Comparison of ENCODE assay signal across 7 mouse cellular contexts in the genomic region with DNA sequence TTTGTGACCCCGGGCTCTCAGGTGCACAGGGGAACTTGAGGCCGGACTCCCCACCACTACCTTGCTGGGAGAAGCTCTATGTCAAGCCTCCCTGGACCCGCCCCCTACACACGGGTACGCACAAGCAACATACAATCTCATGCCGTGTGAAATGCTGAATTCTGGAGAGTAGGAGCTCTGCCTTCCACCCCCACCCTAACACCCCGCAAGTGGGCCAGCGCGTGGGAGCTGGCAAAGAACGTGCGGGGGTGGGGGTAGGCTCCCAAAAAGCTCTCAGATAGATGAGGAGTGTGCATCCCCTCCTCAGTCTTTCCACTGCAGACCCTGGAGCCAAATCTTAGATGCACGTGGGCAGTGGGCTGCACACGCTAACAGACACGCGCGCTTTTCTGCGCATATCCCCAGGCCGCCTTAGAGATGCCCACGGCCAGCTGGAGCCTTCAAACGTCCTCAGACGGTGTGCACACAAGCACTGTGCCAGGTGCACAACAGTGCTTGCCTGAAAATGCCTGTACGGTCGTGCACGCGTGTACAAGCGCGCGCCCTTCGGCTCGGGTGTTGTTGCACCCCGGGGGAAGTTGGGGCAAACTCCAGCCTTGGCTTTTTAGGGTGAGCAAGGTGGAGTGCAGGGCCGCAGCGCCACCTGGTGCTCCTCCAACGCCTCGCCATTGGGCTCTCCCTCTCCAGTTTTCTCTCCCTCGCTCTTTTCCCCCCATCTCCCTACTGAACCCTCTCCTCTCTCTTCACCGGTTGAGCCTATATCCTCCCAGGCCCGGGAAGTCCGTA. TPM values are rescaled to one million over a fixed set of nuclear protein-coding genes. Genes with fewer than 3 reads are reported as not detected.
DNase-seq lines count a peak whose midpoint lies in the region; ATAC-seq and TF ChIP-seq lines count a peak whose summit lies in the region.

No protein-coding gene starts in this region.

- ATAC-seq in limb, embryonic 12.5 days (ENCODE audit: insufficient number of reproducible peaks, insufficient read depth, low FRiP score, low TSS enrichment, low read depth) = peak; percentile 38; the same call in 1 of the 2 replicates
- peak; percentile 78 for ATAC-seq in midbrain, embryonic 15.5 days (replicated peaks)

- H3K27ac ChIP-seq in kidney, adult 2 months (ENCODE audit: insufficient read depth, low read depth, low read length) = no peak overlapping the region
- H3K27ac ChIP-seq in limb, embryonic 12.5 days = no peak overlapping the region
- peak overlapping the region; percentile 65 for H3K27ac ChIP-seq in midbrain, embryonic 15.5 days

- H3K4me1 ChIP-seq in kidney, adult 2 months (ENCODE audit: control insufficient read depth, insufficient read depth, low read length) = no peaks in the 10 kb centered on the region
- peaks cover 35% of the 10 kb centered on the region for H3K4me1 ChIP-seq in limb, embryonic 12.5 days (replicated peaks)
- H3K4me1 ChIP-seq in midbrain, embryonic 15.5 days = peaks cover 26% of the 10 kb centered on the region

- 2% methylated on average over 39 of the region's 39 CpGs for WGBS in kidney, adult 2 months
- WGBS in limb, embryonic 12.5 days = 2% methylated on average over 39 of the region's 39 CpGs
- 1% methylated on average over 39 of the region's 39 CpGs for WGBS in midbrain, embryonic 15.5 days

- peak overlapping the region; percentile 68 for H3K4me2 ChIP-seq in limb, embryonic 12.5 days
- peak overlapping the region; percentile 97 for H3K4me2 ChIP-seq in midbrain, embryonic 15.5 days

- no peaks in the 10 kb centered on the region for H3K9me3 ChIP-seq in limb, embryonic 12.5 days
- no peaks in the 10 kb centered on the region for H3K9me3 ChIP-seq in midbrain, embryonic 15.5 days

- H3K4me3 ChIP-seq in kidney, adult 2 months (ENCODE audit: insufficient read depth, low read depth, low read length) = no peak overlapping the region
- H3K4me3 ChIP-seq in limb, embryonic 12.5 days (replicated peaks) = peak overlapping the region; percentile 42
- H3K4me3 ChIP-seq in midbrain, embryonic 15.5 days = peak overlapping the region; percentile 64

- TF ChIP-seq POLR2A in kidney, adult 2 months (IDR thresholded peaks at IDR 0.05; ENCODE audit: low read depth, low read length) = no peak

- DNase-seq in adrenal gland, adult 18-20 months (ENCODE audit: low spot score in 2 of 2) = peak; percentile 50 to 71
- DNase-seq in cerebellum, adult 9-10 months = peak; percentile 94
- DNase-seq in frontal cortex, adult 2 months (ENCODE audit: extremely low spot score in 1 of 2, low spot score in 1 of 2) = peak; percentile 71 to 87
- DNase-seq in kidney, adult 2 months = peak; percentile 37
- peak; percentile 21 for DNase-seq in urinary bladder, postnatal 25 days (ENCODE audit: low spot score)

- peak; percentile 69 for TF ChIP-seq CTCF in kidney, adult 2 months (conservative IDR thresholded peaks at IDR 0.05; ENCODE audit: insufficient read depth, insufficient read length, low read depth, low read length)

- H3K36me3 ChIP-seq in kidney, adult 2 months (ENCODE audit: control insufficient read depth, insufficient read depth, low read length) = no peaks in the 10 kb centered on the region
- no peaks in the 10 kb centered on the region for H3K36me3 ChIP-seq in limb, embryonic 12.5 days
- no peaks in the 10 kb centered on the region for H3K36me3 ChIP-seq in midbrain, embryonic 15.5 days (replicated peaks)

- H3K9ac ChIP-seq in limb, embryonic 12.5 days (replicated peaks) = peak overlapping the region; percentile 37; the same call in 1 of the 2 replicates
- peak overlapping the region; percentile 76 for H3K9ac ChIP-seq in midbrain, embryonic 15.5 days

- no peaks in the 10 kb centered on the region; the same call in 1 of the 2 replicates for H3K27me3 ChIP-seq in kidney, adult 2 months (replicated peaks; ENCODE audit: control insufficient read depth, insufficient read depth, low read length)
- peaks cover 85% of the 10 kb centered on the region for H3K27me3 ChIP-seq in limb, embryonic 12.5 days
- peaks cover 31% of the 10 kb centered on the region for H3K27me3 ChIP-seq in midbrain, embryonic 15.5 days (replicated peaks)

RNA-seq across cellular contexts. Expression of a gene that starts 1.9 kb away (rescaled TPM):
- 1 to 10 TPM in 1 of 2 experiments, under 1 TPM in 1; 0.32 to 2.2 TPM for total RNA-seq in adrenal gland, adult 18-20 months (2021)
- 30.1 and 32.4 TPM in 2 replicates for polyA plus RNA-seq in frontal cortex, adult 2 months (2012; rRNA removed)
- not detected in 2 replicates for polyA plus RNA-seq in kidney, adult 2 months (2012; rRNA removed)
- polyA plus RNA-seq in limb, embryonic 12.5 days (2016; fragmentation: Nextera tagmentation; extraction: Ambion mirVana) = 0.30 and 0.58 TPM in 2 replicates
- polyA plus RNA-seq in midbrain, embryonic 15.5 days (2015; fragmentation: Nextera tagmentation; extraction: Ambion mirVana) = 8.0 and 8.7 TPM in 2 replicates

Comparison
In these comparisons a context has a peak if more than half of its experiments do, and no peak if none do; other contexts are left out.
1. DNase-seq: peak in every context shown above with its lines; median percentile 94 in cerebellum, adult 9-10 months; 79 in frontal cortex, adult 2 months; 60 in adrenal gland, adult 18-20 months; 37 in kidney, adult 2 months; 21 in urinary bladder, postnatal 25 days.